Comparison of ENCODE assay signal across 8 mouse cellular contexts in genomic region chr13:54322396-54323306, GRCm38 (mm10). TPM values are rescaled to one million over a fixed set of nuclear protein-coding genes. Genes with fewer than 3 reads are reported as not detected.
DNase-seq lines count a peak whose midpoint lies in the region; ATAC-seq and TF ChIP-seq lines count a peak whose summit lies in the region.

No protein-coding gene starts in this region.

- no peak for ATAC-seq in hindbrain, embryonic 12.5 days (ENCODE audit: low FRiP score)
- ATAC-seq in lung, embryonic 14.5 days (ENCODE audit: insufficient read depth), result no peak

- peak; percentile 58 to 64 for DNase-seq in layer of hippocampus, adult 2 months (ENCODE audit: low spot score in 2 of 2)
- no peak for DNase-seq in layer of hippocampus, adult 9-10 months (ENCODE audit: low spot score)
- peak; percentile 84 for DNase-seq in R1 (ENCODE audit: low read depth, low spot score)
- peak; percentile 70 for DNase-seq in embryo, embryonic 10.5 days (ENCODE audit: low spot score)
- peak; percentile 74 for DNase-seq in lung, embryonic 14.5 days
- no peak for DNase-seq in layer of hippocampus, adult 8-10 months (ENCODE audit: low spot score in 2 of 2)

- WGBS in hindbrain, embryonic 12.5 days, result 26% methylated on average over 19 of the region's 19 CpGs
- 38% methylated on average over 19 of the region's 19 CpGs for WGBS in lung, embryonic 14.5 days
- WGBS in small intestine, adult 2 months, result 53% methylated on average over 19 of the region's 19 CpGs

- H3K27me3 ChIP-seq in hindbrain, embryonic 12.5 days, result no peaks in the 10 kb centered on the region
- H3K27me3 ChIP-seq in lung, embryonic 14.5 days (ENCODE audit: insufficient read depth, low read length), result no peaks in the 10 kb centered on the region
- H3K27me3 ChIP-seq in small intestine, adult 2 months (ENCODE audit: control insufficient read depth, insufficient read depth, low read length), result no peaks in the 10 kb centered on the region

- peak; percentile 84 for TF ChIP-seq CTCF in layer of hippocampus, adult 2 months (conservative IDR thresholded peaks at IDR 0.05)
- TF ChIP-seq CTCF in lung, embryonic 14.5 days (IDR thresholded peaks at IDR 0.05; ENCODE audit: low read depth), result peak; percentile 77
- TF ChIP-seq CTCF in small intestine, adult 2 months (IDR thresholded peaks at IDR 0.05; ENCODE audit: extremely low read depth, insufficient read length, insufficient replicate concordance, low read depth, low read length), result peak; percentile 55; the same call in 1 of the 2 replicates

- no peak overlapping the region for H3K4me2 ChIP-seq in hindbrain, embryonic 12.5 days (replicated peaks)
- H3K4me2 ChIP-seq in lung, embryonic 14.5 days, result no peak overlapping the region

- no peak overlapping the region for H3K4me3 ChIP-seq in layer of hippocampus, adult 2 months
- H3K4me3 ChIP-seq in hindbrain, embryonic 12.5 days, result no peak overlapping the region
- H3K4me3 ChIP-seq in lung, embryonic 14.5 days (ENCODE audit: low read depth, low read length), result no peak overlapping the region
- H3K4me3 ChIP-seq in small intestine, adult 2 months (ENCODE audit: low read depth, low read length), result no peak overlapping the region

- no peaks in the 10 kb centered on the region for H3K36me3 ChIP-seq in hindbrain, embryonic 12.5 days
- H3K36me3 ChIP-seq in lung, embryonic 14.5 days (ENCODE audit: insufficient read depth), result no peaks in the 10 kb centered on the region
- H3K36me3 ChIP-seq in small intestine, adult 2 months (ENCODE audit: control insufficient read depth, insufficient read depth, low read length), result no peaks in the 10 kb centered on the region

- H3K9me3 ChIP-seq in hindbrain, embryonic 12.5 days (replicated peaks), result no peaks in the 10 kb centered on the region
- no peaks in the 10 kb centered on the region for H3K9me3 ChIP-seq in lung, embryonic 14.5 days (ENCODE audit: low read depth, low read length)

- H3K4me1 ChIP-seq in hindbrain, embryonic 12.5 days, result peaks cover 55% of the 10 kb centered on the region
- H3K4me1 ChIP-seq in lung, embryonic 14.5 days (ENCODE audit: insufficient read depth), result no peaks in the 10 kb centered on the region; the same call in 1 of the 2 replicates
- no peaks in the 10 kb centered on the region for H3K4me1 ChIP-seq in small intestine, adult 2 months (ENCODE audit: control insufficient read depth, insufficient read depth, insufficient read length, low read length)

- H3K9ac ChIP-seq in hindbrain, embryonic 12.5 days, result no peak overlapping the region
- no peak overlapping the region for H3K9ac ChIP-seq in lung, embryonic 14.5 days

- TF ChIP-seq POLR2A in small intestine, adult 2 months (IDR thresholded peaks at IDR 0.05; ENCODE audit: low read depth, low read length), result no peak

- peak overlapping the region; percentile 83 for H3K27ac ChIP-seq in layer of hippocampus, adult 2 months
- H3K27ac ChIP-seq in hindbrain, embryonic 12.5 days, result peak overlapping the region; percentile 75
- no peak overlapping the region for H3K27ac ChIP-seq in lung, embryonic 14.5 days (ENCODE audit: low read depth)
- H3K27ac ChIP-seq in small intestine, adult 2 months (ENCODE audit: insufficient read depth, low read depth, low read length), result no peak overlapping the region

RNA-seq across cellular contexts. Expression of gene Cplx2, which starts 48.5 kb away (rescaled TPM):
- 1,000 to 10,000 TPM; 1,009 to 1,066 TPM for total RNA-seq in layer of hippocampus, adult 2 months (2021)
- polyA plus RNA-seq in hindbrain, embryonic 12.5 days (2016; fragmentation: Nextera tagmentation; extraction: Ambion mirVana), result 12.5 and 13.8 TPM in 2 replicates
- polyA plus RNA-seq in lung, embryonic 14.5 days (2014; fragmentation: Nextera tagmentation; extraction: Ambion mirVana), result 12.2 TPM in 2 replicates
- 3.1 and 5.5 TPM in 2 replicates for polyA plus RNA-seq in small intestine, adult 2 months (2012; rRNA removed)
- 100 to 1,000 TPM; 865 to 892 (median 878) TPM for total RNA-seq in layer of hippocampus, adult 8-10 months (2022)

Comparison
In these comparisons a context has a peak if more than half of its experiments do, and no peak if none do; other contexts are left out.
1. DNase-seq: peak in layer of hippocampus, adult 2 months (2 of 2), R1 (single experiment), embryo, embryonic 10.5 days (single experiment) and lung, embryonic 14.5 days (single experiment); none in layer of hippocampus, adult 9-10 months (single experiment) and layer of hippocampus, adult 8-10 months (0 of 2).
2. H3K27ac ChIP-seq: peak in layer of hippocampus, adult 2 months (single experiment) and hindbrain, embryonic 12.5 days (single experiment); none in lung, embryonic 14.5 days (single experiment) and small intestine, adult 2 months (single experiment).
3. Peak in every context shown above with its lines, with median percentiles within 50 percentile points of each other: CTCF ChIP-seq.